Mouse (Mus musculus): Measurements from ENCODE around the gene Hjurp.

Gene Hjurp

DNA sequence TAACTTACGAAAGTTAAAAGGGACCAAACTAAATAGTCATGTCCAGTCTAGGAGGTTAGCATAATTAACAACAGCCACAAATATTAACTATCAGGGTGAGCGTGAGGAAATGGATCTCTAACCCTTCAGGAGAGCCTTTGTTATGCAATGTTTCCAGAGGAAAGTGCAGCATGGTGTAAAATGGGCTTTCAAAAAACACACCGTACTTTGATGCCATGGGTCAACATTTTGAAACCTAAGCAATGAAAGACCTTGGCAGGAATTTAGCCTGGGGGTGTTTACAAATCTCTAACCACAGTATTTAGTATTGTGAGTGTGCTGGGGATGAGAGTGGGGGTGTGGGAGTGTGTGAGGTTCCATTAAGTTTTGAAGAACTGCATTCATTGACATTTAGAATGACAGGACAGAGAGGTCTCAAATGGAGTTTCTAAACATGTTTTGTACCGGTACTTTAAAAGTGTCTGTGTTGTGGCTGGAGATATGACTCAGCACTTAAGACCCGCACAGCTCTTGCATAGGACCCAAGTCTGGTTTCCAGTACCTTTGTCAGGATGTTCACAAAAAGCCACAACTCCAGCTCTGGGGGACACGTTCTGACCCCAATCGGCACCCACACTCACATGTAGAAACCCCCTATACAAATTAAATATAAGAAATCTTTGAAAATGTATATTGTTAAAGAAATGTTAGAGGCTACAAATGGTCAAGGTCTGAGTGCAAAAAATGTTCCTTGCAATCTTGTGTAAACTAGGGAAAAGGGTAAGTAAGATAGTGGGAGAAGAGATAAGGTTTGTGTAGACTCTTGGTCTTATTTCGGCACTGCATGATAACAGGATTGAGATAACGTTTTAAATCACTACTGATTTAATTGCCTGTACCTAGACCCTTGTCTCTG lies 1.9 kb upstream of the Hjurp start:
- DNase-seq (ENCODE audit: low spot score) = peak; percentile 81

DNA sequence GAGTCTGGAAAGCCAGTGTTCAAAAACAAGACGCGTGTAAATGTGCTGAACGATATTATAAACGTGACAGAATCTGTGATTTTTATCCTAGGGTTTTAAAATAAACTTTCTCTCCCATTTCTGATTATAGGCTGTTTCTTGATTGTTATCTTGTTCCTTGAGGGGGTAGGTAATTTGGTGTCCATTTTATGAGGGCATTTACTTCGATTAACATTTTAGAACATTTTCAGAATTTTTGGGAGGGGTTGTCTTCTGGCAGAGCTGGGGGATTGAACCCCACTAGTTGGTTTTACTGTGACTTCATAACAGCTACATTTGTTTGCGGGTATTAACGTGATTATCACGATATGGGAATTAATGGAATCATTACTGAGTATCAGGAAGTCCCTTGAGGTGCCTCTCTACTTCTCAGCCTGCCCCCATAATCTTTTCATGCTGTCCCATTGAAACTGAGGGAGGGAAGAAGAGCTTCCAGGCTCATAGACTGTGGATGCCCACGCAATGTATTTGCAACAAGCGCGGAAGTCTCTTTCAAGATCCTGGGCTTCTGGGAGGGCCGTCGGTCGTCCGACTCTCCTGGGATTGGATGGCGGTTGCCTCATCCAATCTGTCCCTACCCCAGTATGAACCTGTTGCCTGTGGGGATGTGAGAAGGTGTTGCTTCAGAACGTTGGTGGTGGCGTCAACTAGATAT lies 532 bp upstream of the Hjurp start:
- peak; percentile 69 for DNase-seq (ENCODE audit: low spot score)

DNA sequence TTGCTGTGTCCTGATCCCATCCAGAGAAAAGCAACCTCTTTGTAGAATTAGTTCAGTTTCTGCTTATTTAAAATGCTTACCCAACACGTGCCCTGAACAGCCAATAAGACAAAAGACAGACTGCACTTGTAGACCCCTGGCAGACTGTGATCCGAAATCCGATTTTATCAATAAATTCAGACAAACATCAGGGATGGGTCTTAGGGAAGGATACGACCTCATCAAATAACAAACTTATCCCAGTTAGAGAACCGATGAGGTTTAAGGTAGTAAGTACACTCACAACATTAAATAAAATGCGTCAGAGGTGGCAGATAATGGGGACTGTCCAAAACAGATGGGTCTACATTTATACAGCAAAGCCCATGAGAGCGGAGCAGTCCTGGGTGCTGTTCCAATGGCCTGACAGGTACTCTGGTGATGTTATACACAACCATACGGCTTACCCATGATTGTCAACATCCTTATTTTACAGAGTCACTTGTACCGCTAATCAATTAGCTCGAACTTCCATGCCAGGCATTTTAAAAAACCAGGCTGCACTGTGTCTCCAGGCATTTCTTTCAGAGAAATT lies 822 bp downstream of the Hjurp start:
- no peak for DNase-seq (ENCODE audit: low spot score)

DNA sequence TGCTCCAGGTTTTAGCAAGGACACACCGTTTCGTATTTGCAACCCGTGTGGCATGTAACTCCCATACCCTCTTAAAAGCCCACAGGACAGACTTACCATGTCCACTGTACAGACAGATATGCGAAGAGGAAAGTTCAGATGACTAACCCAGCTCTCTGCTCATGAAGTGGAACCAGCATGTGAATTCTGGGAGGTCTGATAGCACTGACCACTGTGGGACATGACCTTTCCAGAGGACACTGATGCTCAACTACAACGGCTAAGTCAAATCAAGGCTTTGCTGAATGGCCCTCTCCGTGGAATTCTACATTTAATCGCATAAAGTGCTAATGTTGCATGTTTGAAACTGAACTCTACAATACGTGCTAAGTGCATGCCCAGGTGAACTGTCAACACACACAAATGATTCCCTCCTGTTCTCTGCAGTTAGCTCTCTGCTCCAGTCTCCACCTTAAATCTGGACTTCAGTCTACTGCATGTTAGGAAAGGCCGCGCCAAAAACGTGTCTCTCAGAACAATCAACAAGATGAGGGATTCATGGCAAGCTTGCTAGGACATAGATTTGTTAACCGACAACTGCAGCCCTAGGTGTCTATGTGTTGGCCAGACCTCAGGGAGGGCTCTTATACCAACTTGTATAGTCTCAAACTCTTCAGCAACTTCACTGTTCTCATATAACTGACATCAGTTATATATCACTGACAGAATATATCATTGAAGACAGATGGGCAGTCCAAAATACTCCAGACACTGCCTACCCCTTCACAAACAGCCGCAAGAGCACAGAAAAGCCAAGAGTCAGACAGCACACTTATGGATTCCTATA lies 1.5 kb downstream of the Hjurp start:
- DNase-seq (ENCODE audit: low spot score) = no peak

DNA sequence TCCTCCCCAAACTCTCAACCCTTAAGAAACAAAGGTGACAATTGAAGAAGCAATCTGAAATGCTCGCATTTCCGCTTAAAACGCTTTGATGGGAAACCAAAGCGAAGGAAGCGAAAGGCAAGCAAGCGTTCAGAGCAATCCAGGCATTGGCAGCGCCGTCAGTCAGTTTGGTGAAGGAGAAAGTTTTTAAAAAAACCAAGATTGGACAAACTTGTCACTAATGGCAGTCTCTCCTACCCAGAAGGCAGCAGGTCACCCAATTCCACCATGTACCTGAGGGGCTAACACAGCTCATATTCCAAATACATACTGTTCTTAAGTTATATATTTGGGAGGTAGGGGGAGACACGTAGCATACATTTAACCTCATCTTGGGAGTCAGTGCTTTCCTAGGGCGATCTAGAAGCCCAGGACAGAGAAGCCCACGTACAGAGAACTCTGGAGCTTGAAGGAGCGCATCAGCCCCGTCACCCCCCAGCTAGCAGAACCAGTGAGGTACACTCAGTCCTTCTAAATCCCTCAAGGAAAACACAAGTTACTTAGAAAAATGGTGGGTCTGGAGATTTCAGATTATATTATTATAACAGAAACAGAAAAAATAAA lies 2.3 kb downstream of the Hjurp start:
- DNase-seq (ENCODE audit: low spot score) = no peak

DNA sequence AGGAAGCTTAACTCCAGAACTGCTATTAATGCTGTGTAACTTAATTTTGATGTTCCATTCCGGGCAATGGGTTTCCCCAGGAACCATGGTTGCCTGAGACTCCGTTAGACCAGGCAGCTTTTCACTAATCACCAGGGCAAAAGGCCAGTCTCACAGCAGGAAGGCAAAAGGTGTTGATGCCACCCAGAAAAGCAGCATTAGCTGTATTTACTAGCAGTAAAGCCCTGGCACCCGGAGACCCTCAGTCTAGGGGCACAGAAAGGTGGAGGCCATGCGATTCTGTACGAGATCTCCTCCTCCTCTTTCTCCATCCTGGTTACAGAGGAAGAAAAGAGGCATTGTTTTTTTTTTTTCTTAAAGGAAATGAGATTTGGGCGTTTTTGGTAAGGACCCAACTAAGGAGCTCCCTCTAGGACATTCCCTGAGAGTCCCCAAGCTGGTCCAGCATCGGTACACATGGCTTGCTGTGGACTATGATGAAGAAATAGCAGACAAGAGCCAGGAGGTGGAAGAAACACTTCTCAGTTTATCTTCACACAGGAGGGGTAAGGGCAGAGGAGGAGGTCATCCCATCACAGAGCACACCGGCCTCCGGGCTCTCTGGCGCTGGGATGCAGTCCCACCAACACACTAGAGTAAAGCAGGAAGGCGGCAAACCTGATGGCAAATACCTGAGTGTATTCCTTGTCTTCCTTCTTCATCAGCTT lies 2.9 kb downstream of the Hjurp start:
- no peak for DNase-seq (ENCODE audit: low spot score)

DNA sequence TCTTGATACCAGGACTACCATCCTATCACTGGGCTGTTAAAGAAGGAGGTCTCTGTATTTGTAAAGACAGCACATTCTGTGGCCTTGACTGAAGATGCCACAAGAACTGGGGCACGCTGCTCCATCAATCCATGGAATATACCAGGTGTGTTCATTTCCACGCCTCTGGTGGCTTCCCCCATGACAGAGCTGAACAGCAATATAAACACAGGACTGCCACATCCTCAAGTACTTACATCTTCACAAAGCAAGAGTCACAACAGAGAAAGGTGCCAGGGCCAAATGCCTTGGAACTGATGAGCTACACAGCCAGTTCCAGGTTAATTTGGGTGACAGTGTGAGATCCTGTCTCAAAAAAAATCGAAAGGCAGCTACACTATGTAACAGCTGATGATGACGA lies 3.6 kb downstream of the Hjurp start:
- no peak for DNase-seq (ENCODE audit: low spot score)

DNA sequence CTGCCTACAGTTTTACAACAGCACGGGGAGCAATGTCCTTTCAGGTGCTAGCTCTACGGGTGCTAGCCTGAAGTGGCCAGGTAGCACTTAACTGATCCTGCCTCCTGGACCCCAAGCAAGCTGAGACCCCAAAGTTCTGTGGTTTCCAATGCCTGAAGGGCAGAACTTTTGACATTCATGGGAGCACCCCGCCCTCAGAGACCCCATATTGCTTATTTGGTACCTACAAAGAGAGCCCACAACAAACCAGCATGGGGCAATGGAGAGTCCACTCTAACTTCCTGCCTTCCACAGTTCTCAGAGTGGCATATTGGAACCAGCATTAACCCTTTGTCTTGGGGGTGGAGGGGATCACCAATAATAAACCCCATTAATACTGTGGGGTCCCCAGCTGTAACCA lies 4.1 kb downstream of the Hjurp start:
- no peak for DNase-seq (ENCODE audit: low spot score)

DNA sequence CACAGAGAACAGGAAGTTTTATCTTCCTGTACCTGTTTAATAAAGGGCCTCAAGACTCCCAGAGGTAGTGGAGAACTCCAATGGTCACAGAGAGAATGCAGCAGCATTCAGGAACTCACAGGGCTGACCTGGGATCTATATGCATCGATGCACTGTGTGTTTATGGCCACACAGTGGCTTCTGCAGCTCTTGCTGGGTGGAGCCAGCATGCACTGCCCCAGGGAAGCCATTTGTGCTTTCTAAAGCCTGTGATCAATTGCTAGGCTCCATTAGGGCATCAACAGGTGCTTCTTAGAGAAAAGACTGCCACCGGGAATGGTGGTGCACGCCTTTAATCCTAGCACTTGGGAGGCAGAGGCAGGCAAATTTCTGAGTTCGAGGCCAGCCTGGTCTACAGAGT lies 4.6 kb downstream of the Hjurp start:
- DNase-seq (ENCODE audit: low spot score) = no peak

DNA sequence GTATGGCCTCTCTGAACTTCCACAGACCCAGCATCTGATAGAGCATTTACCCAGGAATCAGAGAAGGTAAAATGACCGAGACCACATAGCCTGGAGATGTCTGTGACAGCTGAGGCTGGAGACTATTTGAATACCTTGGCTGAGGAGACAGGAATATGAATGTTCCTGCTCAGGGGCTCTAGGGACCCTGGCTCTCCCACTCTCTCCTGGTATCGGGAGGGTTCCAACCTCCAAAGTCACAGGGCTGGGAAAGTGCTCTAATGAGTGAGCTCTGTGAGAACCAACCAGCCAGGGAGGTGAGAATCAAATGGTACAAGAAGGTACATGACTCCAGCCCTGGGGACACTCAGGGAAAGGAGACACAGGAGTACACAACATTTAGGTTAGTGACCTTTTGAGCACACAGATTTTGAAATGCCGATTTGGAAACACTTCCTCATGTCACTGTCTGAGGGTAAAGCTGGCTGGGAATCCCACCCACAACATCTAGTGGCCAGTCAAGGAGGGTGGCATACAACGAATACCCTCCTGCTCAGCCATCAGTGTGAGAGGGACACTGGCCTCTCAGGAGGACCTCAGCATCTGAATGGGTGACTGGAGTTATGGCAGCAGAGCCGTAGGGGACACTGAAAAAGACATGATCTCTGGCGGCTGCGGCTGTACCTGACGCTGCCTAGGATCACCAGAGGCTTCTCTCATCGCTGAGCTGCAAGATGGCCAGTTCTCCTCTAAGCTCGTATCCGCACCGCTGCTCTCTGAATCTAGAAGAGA lies 7.7 kb downstream of the Hjurp start:
- DNase-seq (ENCODE audit: low spot score) = no peak

DNA sequence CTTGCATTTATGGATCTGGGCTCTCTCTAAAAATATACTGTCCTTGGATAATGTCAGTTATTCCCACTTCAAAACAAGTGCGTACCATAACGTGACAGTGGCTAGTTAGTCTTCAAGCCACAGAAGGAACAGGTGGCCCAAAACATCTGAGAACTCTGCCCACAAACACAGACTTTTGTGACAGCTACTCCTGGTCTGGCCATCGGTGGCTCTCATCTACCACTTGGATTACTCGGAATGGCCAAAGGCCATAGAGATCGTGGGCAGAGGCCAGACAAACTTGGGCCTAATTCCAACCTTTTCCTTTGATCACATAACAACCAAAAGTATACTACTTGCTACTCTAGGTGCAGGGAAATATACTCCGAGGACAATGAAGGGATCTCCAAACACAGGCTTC lies 9.4 kb downstream of the Hjurp start:
- DNase-seq (ENCODE audit: low spot score) = no peak

DNA sequence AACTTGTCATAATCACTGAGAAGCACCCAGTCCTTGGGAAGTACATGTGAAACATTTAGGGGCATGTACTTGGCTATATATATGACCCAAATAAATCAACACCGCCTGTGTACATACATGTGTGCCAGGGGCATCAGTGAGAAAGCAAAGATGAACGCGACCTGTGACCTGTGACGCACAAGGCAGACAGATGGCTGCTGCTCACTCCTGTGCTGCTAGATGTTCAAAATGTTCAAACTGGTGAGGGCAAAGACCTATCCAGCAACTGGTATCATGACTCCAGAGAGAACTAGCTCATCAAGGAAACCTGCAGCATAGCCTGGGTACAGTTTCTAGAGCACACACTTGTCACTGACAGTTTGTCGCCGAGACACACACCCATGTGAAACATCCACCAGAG lies 9.9 kb downstream of the Hjurp start:
- DNase-seq (ENCODE audit: low spot score) = no peak

DNA sequence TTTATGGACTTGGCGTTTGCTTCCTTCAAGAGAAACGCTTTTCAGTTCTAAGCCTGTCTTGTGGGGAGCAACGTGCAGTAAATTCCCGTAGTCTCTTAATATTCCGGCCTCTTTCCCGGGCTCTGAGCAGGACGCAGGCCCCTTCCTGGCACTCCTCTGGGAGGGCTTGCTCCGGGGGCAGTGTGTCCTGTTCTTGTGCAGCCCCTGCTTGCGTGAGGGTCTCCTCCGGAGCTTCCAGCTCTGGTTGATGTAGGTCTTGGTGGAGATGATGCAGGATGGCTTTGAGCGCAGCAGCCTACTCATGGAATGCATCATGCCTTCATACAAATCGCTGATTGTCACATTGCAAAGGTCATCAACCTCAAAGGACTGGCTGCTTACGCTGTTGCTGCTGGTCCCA lies 11.3 kb downstream of the Hjurp start:
- DNase-seq (ENCODE audit: low spot score) = no peak

DNA sequence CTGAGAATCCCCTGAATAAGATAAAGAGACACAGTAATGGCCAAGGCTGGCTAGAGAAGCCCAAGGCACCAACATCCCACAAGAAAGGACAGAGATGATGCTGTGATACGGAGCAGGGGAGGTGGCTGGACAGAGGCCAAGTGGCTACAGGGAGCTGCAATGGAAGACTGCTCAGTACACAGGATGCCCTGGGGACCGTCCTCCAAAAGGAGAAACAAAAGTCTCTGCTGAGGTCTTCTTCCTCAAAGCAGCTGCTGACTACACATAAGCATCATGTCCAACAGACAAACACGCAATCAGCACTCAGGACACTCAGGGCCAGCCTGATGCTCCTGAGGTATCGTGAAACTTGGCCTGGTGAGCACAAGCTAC lies 12.6 kb downstream of the Hjurp start:
- no peak for DNase-seq (ENCODE audit: low spot score)

DNA sequence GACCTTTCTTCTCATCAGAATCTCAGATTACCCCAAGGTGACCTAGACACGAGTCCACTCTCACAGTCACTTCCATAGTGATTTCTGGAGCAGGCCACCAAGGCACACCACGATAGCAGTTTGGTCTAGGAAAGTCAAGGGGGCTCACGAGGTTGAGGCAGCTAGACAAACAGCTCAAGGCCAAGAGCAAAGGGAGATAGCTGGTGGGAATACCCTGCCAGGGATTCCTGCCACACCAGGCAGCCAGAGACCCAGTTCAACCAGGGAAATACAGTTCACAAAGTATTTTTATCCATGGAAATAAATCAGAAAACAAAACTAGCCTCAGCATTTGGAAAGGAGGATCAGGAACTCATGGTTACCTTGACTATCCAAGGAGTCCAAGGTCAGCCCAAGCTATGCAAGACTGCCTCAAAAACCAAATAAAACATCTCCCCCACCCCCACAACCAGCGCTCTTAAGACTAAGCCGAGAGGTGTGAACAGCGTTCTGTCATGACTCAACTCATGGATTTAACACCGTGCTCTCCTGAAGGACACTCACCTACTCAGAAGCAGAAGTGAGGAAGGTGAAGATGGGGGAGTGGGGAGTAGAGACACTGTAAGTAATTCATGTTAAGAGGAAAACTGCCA lies 13.1 kb downstream of the Hjurp start:
- DNase-seq (ENCODE audit: low spot score) = no peak

DNA sequence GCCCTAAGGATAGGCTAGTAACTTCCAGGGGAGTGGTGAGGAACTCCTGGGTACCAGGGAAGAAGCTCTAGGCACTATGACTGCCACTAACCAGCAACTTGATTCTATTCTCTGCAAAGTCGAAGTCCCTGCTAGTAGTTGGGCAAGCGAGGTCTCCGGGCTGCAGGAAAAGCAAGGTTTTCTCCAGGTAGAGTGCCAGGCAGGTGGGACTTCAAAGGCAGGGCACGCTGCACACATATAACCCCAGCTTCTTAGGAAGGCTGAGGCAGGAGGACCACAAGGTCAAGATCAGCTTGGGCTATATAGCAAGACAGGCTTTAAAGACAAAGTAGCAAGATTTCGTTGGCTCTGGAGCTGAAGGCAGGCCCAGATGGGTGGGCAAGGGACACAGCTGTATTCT lies 13.7 kb downstream of the Hjurp start:
- DNase-seq (ENCODE audit: low spot score) = no peak

DNA sequence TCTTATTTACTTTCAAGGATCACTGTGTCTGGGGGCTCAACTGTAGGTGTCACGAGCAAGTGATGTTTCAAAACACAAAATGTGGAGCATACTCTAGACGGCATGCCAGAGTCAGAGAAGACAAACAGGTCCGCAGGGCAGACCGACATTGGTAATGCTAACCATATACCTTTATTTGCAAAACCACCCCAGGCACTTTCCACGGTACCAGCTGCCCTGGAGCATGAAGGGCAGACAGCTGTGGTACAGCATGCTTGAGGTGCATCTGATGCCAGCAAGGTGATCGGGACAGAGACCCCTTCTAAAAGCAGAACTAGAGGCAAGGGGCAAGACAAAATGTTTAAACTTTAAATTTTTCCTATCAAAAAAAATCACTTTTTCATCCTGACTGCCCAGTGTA lies 14.5 kb downstream of the Hjurp start:
- DNase-seq (ENCODE audit: low spot score) = no peak

DNA sequence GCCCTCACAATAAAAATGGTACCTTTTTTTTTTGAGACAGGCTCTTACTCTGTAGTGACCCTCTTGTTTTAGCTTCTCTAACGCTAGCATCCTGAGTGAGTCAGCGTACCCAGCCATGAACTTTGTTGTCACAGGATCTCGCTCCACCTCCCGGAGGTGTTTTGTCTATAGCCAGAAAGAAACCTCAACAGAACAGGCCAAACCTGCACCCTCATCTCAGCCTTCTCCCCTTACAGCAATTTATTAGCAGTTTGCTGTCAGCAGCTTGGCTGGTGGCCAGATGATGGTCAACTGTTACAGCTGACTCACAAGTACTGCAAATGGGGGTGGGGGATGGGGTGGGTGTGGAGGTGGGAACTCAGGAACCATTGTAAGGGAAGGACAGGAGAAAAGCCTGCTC lies 15.2 kb downstream of the Hjurp start:
- peak; percentile 86 for DNase-seq (ENCODE audit: low spot score)

DNA sequence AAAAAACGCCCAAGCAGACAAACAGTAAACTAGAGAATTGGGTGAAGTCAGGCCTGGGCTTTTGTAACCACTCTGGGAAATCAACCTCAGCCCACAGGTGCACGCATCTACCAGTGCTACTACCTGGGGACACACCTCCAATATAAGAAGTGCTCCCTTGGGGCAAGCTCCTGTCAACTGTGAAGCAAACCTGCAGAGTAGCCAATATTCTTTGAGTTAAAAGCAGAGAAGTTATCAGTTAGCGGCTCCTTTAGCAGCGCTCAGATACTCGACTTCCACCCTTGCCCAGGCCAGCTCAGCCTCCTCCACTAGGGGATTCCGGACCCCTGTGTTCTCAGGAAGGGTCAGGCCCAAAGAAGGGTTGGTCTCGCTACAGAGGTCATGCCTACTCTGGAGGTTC lies 15.7 kb downstream of the Hjurp start:
- DNase-seq (ENCODE audit: low spot score) = no peak
